Mouse (Mus musculus) adrenal gland, postnatal 25 days (tissue): ENCODE data around the gene Hdac7. TPM values are rescaled to one million over a fixed set of nuclear protein-coding genes. Genes with fewer than 3 reads are reported as not detected.

Source experiments
- DNase-seq: peaks from one replicate; pipeline ENCODE4 v3.0.0; 2021; ENCODE audit warnings: mixed read lengths
- total RNA-seq: library from RNA; stranded (reverse); gene quantifications from 2 replicates; pipeline ENCODE4 v1.2.3, GENCODE M21; 2021

Gene Hdac7
- total RNA-seq, 1 experiment from 2014 or later: 109 TPM

- peak; percentile 51 for DNase-seq
Observed at GRCm38 (mm10) chr15:97814703-97815102, 29.6 kb downstream of the Hdac7 start.

- peak; percentile 55 for DNase-seq
Observed at GRCm38 (mm10) chr15:97813452-97814204, 30.7 kb downstream of the Hdac7 start.

GRCm38 (mm10) chr15:97812875-97813274 is 31.4 kb downstream of the Hdac7 start:
- no peak for DNase-seq

GRCm38 (mm10) chr15:97812126-97812525 is 32.2 kb downstream of the Hdac7 start:
- DNase-seq: peak; percentile 84

- DNase-seq: no peak
Observed at GRCm38 (mm10) chr15:97811307-97811706, 33.0 kb downstream of the Hdac7 start.

GRCm38 (mm10) chr15:97810399-97810798 is 33.9 kb downstream of the Hdac7 start:
- DNase-seq: no peak

- DNase-seq: peak; percentile 74
Observed at GRCm38 (mm10) chr15:97809942-97810341, 34.4 kb downstream of the Hdac7 start.

- no peak for DNase-seq
Observed at GRCm38 (mm10) chr15:97809206-97809605, 35.1 kb downstream of the Hdac7 start.

- DNase-seq: no peak
Observed at GRCm38 (mm10) chr15:97808532-97808931, 35.8 kb downstream of the Hdac7 start.

- no peak for DNase-seq
Observed at GRCm38 (mm10) chr15:97807867-97808266, 36.4 kb downstream of the Hdac7 start.

- DNase-seq: no peak
Observed at GRCm38 (mm10) chr15:97802575-97802974, 41.7 kb downstream of the Hdac7 start.

GRCm38 (mm10) chr15:97801811-97802210 is 42.5 kb downstream of the Hdac7 start:
- DNase-seq: no peak

GRCm38 (mm10) chr15:97800853-97801252 is 43.4 kb downstream of the Hdac7 start:
- no peak for DNase-seq

- DNase-seq: no peak
Observed at GRCm38 (mm10) chr15:97799446-97799845, 44.9 kb downstream of the Hdac7 start.

- DNase-seq: no peak
Observed at GRCm38 (mm10) chr15:97798134-97798533, 46.2 kb downstream of the Hdac7 start.

- DNase-seq: no peak
Observed at GRCm38 (mm10) chr15:97796674-97797310, 47.5 kb downstream of the Hdac7 start.

GRCm38 (mm10) chr15:97795559-97796235 is 48.6 kb downstream of the Hdac7 start:
- DNase-seq: no peak

GRCm38 (mm10) chr15:97794268-97794667 is 50.0 kb downstream of the Hdac7 start:
- no peak for DNase-seq

GRCm38 (mm10) chr15:97793386-97794153 is 50.7 kb downstream of the Hdac7 start:
- DNase-seq: no peak

GRCm38 (mm10) chr15:97791126-97791700 is 53.1 kb downstream of the Hdac7 start:
- DNase-seq: no peak

GRCm38 (mm10) chr15:97789761-97790505 is 54.4 kb downstream of the Hdac7 start:
- DNase-seq: peak; percentile 79
